Mouse (Mus musculus) G1E (cell line): ENCODE measurements around the gene Brca2. TPM values are rescaled to one million over a fixed set of nuclear protein-coding genes. Genes with fewer than 3 reads are reported as not detected.

Source experiments
- ATAC-seq: 2 replicates; pipeline ENCODE4 v1.8.0; 2016; ENCODE audit warnings: mild to moderate bottlenecking; ENCODE audit not compliant: insufficient number of reproducible peaks, poor library complexity, low FRiP score, severe bottlenecking; ENCODE audit errors: extremely low read depth
- DNase-seq: peaks from one replicate; pipeline ENCODE4 v3.0.0; 2012; ENCODE audit warnings: low spot score
- H3K27me3 ChIP-seq: 2 replicates; pipeline ENCODE4 v1.6.1; 2012; ENCODE audit warnings: mild to moderate bottlenecking, low read length, inconsistent platforms; ENCODE audit not compliant: insufficient read depth
- H3K36me3 ChIP-seq: replicated peaks from 2 replicates; pipeline ENCODE3; 2012; ENCODE audit warnings: mild to moderate bottlenecking, inconsistent platforms
- H3K4me1 ChIP-seq: 2 replicates; pipeline ENCODE4 v1.6.1; 2012; ENCODE audit warnings: low read depth, low read length, inconsistent platforms, mixed read lengths; ENCODE audit not compliant: insufficient read depth
- H3K4me3 ChIP-seq: 2 replicates; pipeline ENCODE4 v1.5.1; 2012; ENCODE audit warnings: low read depth, mild to moderate bottlenecking, inconsistent platforms, low read length, moderate library complexity, mixed read lengths
- H3K9me3 ChIP-seq: replicated peaks from 2 replicates; pipeline ENCODE4 v1.6.1; 2012; ENCODE audit warnings: inconsistent platforms
- CTCF ChIP-seq: IDR thresholded peaks from 2 replicates; pipeline ENCODE4 v1.5.1; 2012; ENCODE audit warnings: low read depth, low read length, inconsistent platforms, mixed read lengths
- GATA1 ChIP-seq: IDR thresholded peaks from 2 replicates; pipeline ENCODE4 v1.6.1; 2012; ENCODE audit warnings: borderline replicate concordance, low read length, inconsistent platforms, mixed read lengths
- GATA2 ChIP-seq: IDR thresholded peaks from 2 replicates; pipeline ENCODE4 v1.6.1; 2012; ENCODE audit warnings: low read depth, low read length, inconsistent platforms, borderline replicate concordance
- POLR2AphosphoS5 ChIP-seq: IDR thresholded peaks from 2 replicates; pipeline ENCODE4 v1.6.1; 2012; ENCODE audit warnings: low read depth, low read length, inconsistent platforms; ENCODE audit not compliant: insufficient replicate concordance
- TAL1 ChIP-seq: conservative IDR thresholded peaks from 2 replicates; pipeline ENCODE4 v1.6.1; 2012; ENCODE audit warnings: low read depth, low read length, inconsistent platforms, mixed read lengths
- polyA plus RNA-seq: library from polyadenylated mRNA; stranded (reverse); fragments of >175 nt; gene quantifications from 2 replicates; pipeline ENCODE4 v1.2.3, GENCODE M21; 2012
- total RNA-seq, 2 experiments: library from RNA; stranded (forward) in 1 of 2; stranded (reverse) in 1 of 2; fragments of 200-1000 nt in 1 of 2; fragments of >200 nt in 1 of 2; fragmentation: Nextera tagmentation in 1 of 2; gene quantifications; 2 replicates each; pipeline ENCODE4 v1.2.3; 2014 to 2017

The Brca2 gene
- total and polyA plus RNA-seq, 3 experiments: 9.0 to 104 (median 39.7) TPM

DNA sequence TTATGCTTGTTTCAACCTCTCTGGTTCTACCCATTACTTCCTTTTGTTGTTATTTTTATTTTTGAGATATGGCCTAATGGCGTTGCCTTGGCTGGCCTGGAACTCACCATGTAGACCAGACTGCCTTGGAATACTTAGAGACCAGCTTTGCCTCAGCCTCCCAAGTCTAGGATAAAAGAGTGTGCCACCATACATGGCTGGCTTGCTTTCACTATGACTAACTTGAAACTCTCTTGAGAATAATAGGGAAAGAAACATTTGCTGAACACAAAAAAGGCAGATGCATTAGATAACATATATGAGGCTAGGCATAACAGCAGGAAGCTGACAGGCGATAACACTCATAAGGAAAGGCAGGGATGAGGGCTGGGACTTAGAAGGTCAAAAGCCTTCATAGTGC lies 91.6 kb downstream of the Brca2 start:
- no peak for TF ChIP-seq TAL1
- no peak for TF ChIP-seq CTCF
- TF ChIP-seq GATA2: no peak
- TF ChIP-seq GATA1: no peak
- no peak for TF ChIP-seq POLR2AphosphoS5

DNA sequence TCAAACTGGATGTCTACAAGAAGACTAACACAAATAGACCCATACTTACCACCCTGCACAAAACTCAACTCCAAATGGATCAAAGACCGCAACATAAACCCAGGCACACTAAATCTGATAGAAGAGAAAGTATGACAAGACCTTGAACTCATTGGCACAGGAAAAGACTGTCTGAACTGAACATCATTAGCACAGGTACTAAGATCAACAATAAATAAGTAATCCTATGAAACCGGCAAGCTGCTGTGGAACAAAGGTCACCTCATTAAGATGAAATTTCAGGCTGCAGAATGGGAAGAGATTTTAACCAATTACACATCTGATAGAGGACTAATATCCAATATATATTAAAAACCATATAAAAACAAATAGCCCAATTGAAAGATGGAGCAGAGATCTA lies 93.8 kb downstream of the Brca2 start:
- Histone ChIP-seq H3K4me3 (no peak overlapping the region), H3K4me1 (no peaks in the 10 kb centered on the region), H3K9me3 (no peaks in the 10 kb centered on the region), H3K27me3 (no peaks in the 10 kb centered on the region), H3K36me3 (peaks cover 11% of the 10 kb centered on the region)
- no peak for TF ChIP-seq POLR2AphosphoS5
- TF ChIP-seq TAL1: no peak
- TF ChIP-seq CTCF: no peak
- DNase-seq (no peak), ATAC-seq (no peak)

More for the DNA sequence above, 91.6 kb downstream of the Brca2 start:
- ATAC-seq: no peak
- Histone ChIP-seq H3K9me3 (no peaks in the 10 kb centered on the region), H3K36me3 (peaks cover 2% of the 10 kb centered on the region), H3K4me3 (no peak overlapping the region), H3K4me1 (no peaks in the 10 kb centered on the region), H3K27me3 (no peaks in the 10 kb centered on the region)
- no peak for DNase-seq

DNA sequence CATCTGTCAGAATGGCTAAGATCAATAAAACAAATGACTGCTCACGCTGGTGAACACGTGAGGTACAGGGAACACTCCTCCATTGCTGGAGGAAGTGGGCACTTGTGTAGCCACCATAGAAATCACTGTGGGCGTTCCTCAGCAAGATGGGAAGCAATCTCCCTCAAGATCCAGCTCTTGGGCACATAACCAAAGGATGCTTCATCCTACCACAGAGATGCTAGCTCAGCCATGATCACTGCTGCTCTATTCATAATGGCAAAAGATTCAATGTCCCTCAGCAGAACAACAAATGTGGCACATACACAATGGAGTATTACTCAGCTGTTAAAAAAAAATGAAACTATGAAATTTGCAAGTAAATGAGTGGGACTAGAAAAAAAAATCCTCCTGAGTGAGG lies 94.3 kb downstream of the Brca2 start:
- Histone ChIP-seq H3K4me1 (no peaks in the 10 kb centered on the region; the same call in 1 of the 2 replicates), H3K9me3 (no peaks in the 10 kb centered on the region), H3K4me3 (no peak overlapping the region), H3K36me3 (peaks cover 11% of the 10 kb centered on the region), H3K27me3 (no peaks in the 10 kb centered on the region)
- DNase-seq: no peak
- TF ChIP-seq POLR2AphosphoS5 (no peak), TAL1 (no peak), GATA2 (no peak), GATA1 (no peak), CTCF (no peak)
- ATAC-seq: no peak

DNA sequence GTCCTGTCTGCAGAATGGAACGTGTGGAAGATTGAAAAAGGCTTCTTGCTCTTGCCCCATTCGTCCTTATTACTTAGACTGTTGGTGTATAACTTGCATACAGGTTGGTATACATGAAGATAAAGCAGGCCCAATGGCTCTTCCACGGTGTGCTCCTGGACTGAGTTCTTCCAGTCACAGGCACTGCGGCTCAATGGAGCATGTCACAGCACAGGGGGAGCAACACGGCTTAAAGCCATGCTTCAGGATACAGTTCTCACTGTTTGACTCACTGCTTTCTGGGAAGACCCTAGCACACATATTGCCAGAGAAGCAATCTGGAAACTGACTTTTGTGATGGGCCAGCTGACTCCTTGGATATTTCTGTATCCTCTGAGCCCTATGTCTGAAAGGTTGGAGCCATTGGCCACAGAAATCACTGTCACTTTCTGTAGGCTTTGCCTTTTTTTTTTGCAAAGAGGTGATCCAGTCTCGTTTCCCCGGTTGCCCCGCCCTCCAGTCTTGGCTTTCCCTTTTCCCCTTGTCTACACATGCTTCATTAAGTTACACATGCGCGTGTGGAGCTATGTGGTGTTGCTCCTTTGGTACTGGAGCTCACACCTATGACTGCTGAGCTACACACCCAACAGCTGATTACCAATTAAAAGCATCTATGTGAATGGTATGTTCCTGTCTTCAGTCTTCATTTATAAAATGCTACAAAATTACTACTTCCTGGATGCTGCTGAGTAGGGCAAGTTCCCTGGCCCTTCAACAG lies 96.3 kb downstream of the Brca2 start:
- Histone ChIP-seq H3K9me3 (no peaks in the 10 kb centered on the region), H3K27me3 (no peaks in the 10 kb centered on the region), H3K4me3 (no peak overlapping the region), H3K36me3 (peaks cover 15% of the 10 kb centered on the region), H3K4me1 (no peaks in the 10 kb centered on the region; the same call in 1 of the 2 replicates)
- no peak for DNase-seq
- ATAC-seq: no peak
- no peak for TF ChIP-seq GATA1
- no peak for TF ChIP-seq CTCF
- no peak for TF ChIP-seq GATA2
- no peak for TF ChIP-seq TAL1
- no peak for TF ChIP-seq POLR2AphosphoS5

Other genes with a start within 250 kb of the Brca2 start
- gene Zar1l, start 4.5 kb upstream of the Brca2 start, total RNA-seq (2014; fragmentation: Nextera tagmentation): not detected in 2 replicates
- gene Zar1l, start 4.5 kb upstream of the Brca2 start, total RNA-seq (2017): not detected in 2 replicates
- not detected in 2 replicates for gene Zar1l, start 4.5 kb upstream of the Brca2 start, polyA plus RNA-seq
- 9.1 and 12.0 TPM in 2 replicates for gene N4bp2l1, start 74.6 kb downstream of the Brca2 start, total RNA-seq (2014; fragmentation: Nextera tagmentation)
- gene N4bp2l1, start 74.6 kb downstream of the Brca2 start, total RNA-seq (2017): 5.5 and 7.5 TPM in 2 replicates
- 4.0 and 4.6 TPM in 2 replicates for gene N4bp2l1, start 74.6 kb downstream of the Brca2 start, polyA plus RNA-seq
- gene N4bp2l2, start 143.6 kb downstream of the Brca2 start, total RNA-seq (2014; fragmentation: Nextera tagmentation): 90.9 and 98.3 TPM in 2 replicates
- gene N4bp2l2, start 143.6 kb downstream of the Brca2 start, total RNA-seq (2017): 96.0 and 159 TPM in 2 replicates
- gene N4bp2l2, start 143.6 kb downstream of the Brca2 start, polyA plus RNA-seq: 36.4 and 38.3 TPM in 2 replicates
- gene Pds5b, start 151.1 kb downstream of the Brca2 start, total RNA-seq (2014; fragmentation: Nextera tagmentation): 87.9 and 88.5 TPM in 2 replicates
- 39.1 and 45.5 TPM in 2 replicates for gene Pds5b, start 151.1 kb downstream of the Brca2 start, total RNA-seq (2017)
- 2.9 and 3.2 TPM in 2 replicates for gene Pds5b, start 151.1 kb downstream of the Brca2 start, polyA plus RNA-seq